Comparison of ENCODE assay signal across 21 mouse cellular contexts in genomic region chr9:63572874-63573273, GRCm38 (mm10). TPM values are rescaled to one million over a fixed set of nuclear protein-coding genes. Genes with fewer than 3 reads are reported as not detected.
DNase-seq lines count a peak whose midpoint lies in the region; ATAC-seq and TF ChIP-seq lines count a peak whose summit lies in the region.
"Had no signal": no experiment of that assay in that cellular context is flagged by ENCODE, and none has a peak within 500 bp of the region (broad histone marks: within the 10 kb centered on the region; RNA-seq: fewer than 3 reads in every experiment).

No protein-coding gene starts in this region.

- no peak overlapping the region for H3K4me2 ChIP-seq in liver, embryonic 11.5 days
- H3K4me2 ChIP-seq: embryonic facial prominence, embryonic 15.5 days; hindbrain, embryonic 12.5 days; liver, embryonic 15.5 days; midbrain, embryonic 15.5 days had no signal

- WGBS in liver, adult 2 months, result 73% methylated on average over 7 of the region's 7 CpGs
- 71% methylated on average over 7 of the region's 7 CpGs for WGBS in liver, embryonic 11.5 days

- H3K4me3 ChIP-seq in gastrocnemius, adult 2 months, result no peak overlapping the region
- H3K4me3 ChIP-seq in liver, adult 2 months (ENCODE audit: insufficient read depth, low read depth, low read length), result no peak overlapping the region
- H3K4me3 ChIP-seq in liver, embryonic 11.5 days (ENCODE audit: low read depth, low read length), result no peak overlapping the region
- H3K4me3 ChIP-seq: embryonic facial prominence, embryonic 15.5 days; forebrain, embryonic 10.5 days; hindbrain, embryonic 12.5 days; liver, embryonic 15.5 days; midbrain, embryonic 15.5 days had no signal

- TF ChIP-seq POLR2A in liver, adult 2 months (IDR thresholded peaks at IDR 0.05; ENCODE audit: extremely low read depth, insufficient read depth, low read length), result no peak

- no peak overlapping the region for H3K27ac ChIP-seq in gastrocnemius, adult 2 months
- no peak overlapping the region for H3K27ac ChIP-seq in liver, adult 2 months (replicated peaks; ENCODE audit: insufficient read depth, low read depth, low read length)
- H3K27ac ChIP-seq in liver, embryonic 11.5 days (ENCODE audit: low read depth, low read length), result no peak overlapping the region
- H3K27ac ChIP-seq: embryonic facial prominence, embryonic 15.5 days; forebrain, embryonic 10.5 days; hindbrain, embryonic 12.5 days; liver, embryonic 15.5 days; midbrain, embryonic 15.5 days had no signal

- no peaks in the 10 kb centered on the region for H3K79me2 ChIP-seq in liver, adult 2 months (ENCODE audit: control insufficient read depth, insufficient read depth, low read length)

- H3K27me3 ChIP-seq in liver, adult 2 months (ENCODE audit: control insufficient read depth, insufficient read depth, low read length), result no peaks in the 10 kb centered on the region
- H3K27me3 ChIP-seq in liver, embryonic 11.5 days (replicated peaks; ENCODE audit: control insufficient read depth, insufficient read depth, low read length), result no peaks in the 10 kb centered on the region
- no peaks in the 10 kb centered on the region for H3K27me3 ChIP-seq in splenic B cell, adult 2 months (ENCODE audit: control insufficient read depth, insufficient read depth, low read length, poor library complexity, severe bottlenecking)
- H3K27me3 ChIP-seq: hindbrain, embryonic 12.5 days; liver, embryonic 15.5 days; midbrain, embryonic 15.5 days had no signal

- no peaks in the 10 kb centered on the region for H3K36me3 ChIP-seq in liver, adult 2 months (ENCODE audit: control insufficient read depth, insufficient read depth, low read length)
- H3K36me3 ChIP-seq in liver, embryonic 11.5 days (ENCODE audit: control insufficient read depth, insufficient read depth, low read length), result no peaks in the 10 kb centered on the region
- H3K36me3 ChIP-seq in splenic B cell, adult 2 months (ENCODE audit: control insufficient read depth, insufficient read depth, low read length, poor library complexity, severe bottlenecking), result no peaks in the 10 kb centered on the region
- H3K36me3 ChIP-seq: embryonic facial prominence, embryonic 15.5 days; forebrain, embryonic 10.5 days; hindbrain, embryonic 12.5 days; liver, embryonic 15.5 days; midbrain, embryonic 15.5 days had no signal

- H3K9ac ChIP-seq in liver, adult 2 months (ENCODE audit: low read depth, low read length), result no peak overlapping the region
- no peak overlapping the region for H3K9ac ChIP-seq in liver, embryonic 11.5 days (ENCODE audit: low read depth, low read length)
- H3K9ac ChIP-seq: embryonic facial prominence, embryonic 15.5 days; hindbrain, embryonic 12.5 days; liver, embryonic 15.5 days; midbrain, embryonic 15.5 days had no signal

- intact Hi-C loops in gastrocnemius, adult 2 months (cut with DNase I), result loop anchor here (1.0 kb wide), 1 partner anchor 271 kb away; no protein-coding TSS in a partner anchor

- ATAC-seq in liver, embryonic 11.5 days (replicated peaks; ENCODE audit: low FRiP score), result no peak
- ATAC-seq: intestine, embryonic 16.5 days; midbrain, embryonic 15.5 days had no signal

- no peaks in the 10 kb centered on the region for H3K4me1 ChIP-seq in liver, adult 2 months (ENCODE audit: control insufficient read depth, insufficient read depth, low read length)
- H3K4me1 ChIP-seq in liver, embryonic 11.5 days (replicated peaks; ENCODE audit: control insufficient read depth, insufficient read depth, low read length), result no peaks in the 10 kb centered on the region

- no peaks in the 10 kb centered on the region for H3K9me3 ChIP-seq in liver, embryonic 11.5 days (ENCODE audit: control insufficient read depth, low read length)
- H3K9me3 ChIP-seq: embryonic facial prominence, embryonic 15.5 days; forebrain, embryonic 10.5 days; hindbrain, embryonic 12.5 days; liver, embryonic 15.5 days; midbrain, embryonic 15.5 days had no signal

- DNase-seq in gastrocnemius, adult 2 months, result no peak
- no peak for DNase-seq in gastrocnemius, adult 18-20 months (ENCODE audit: low spot score)
- peak; percentile 52 for DNase-seq in liver, adult 2 months (ENCODE audit: extremely low read depth, low read depth, low spot score)
- no peak for DNase-seq in liver, embryonic 11.5 days (ENCODE audit: low spot score)
- peak; percentile 60 for DNase-seq in brain, adult 2 months (ENCODE audit: low read depth, low spot score)
- DNase-seq in splenic B cell, adult 2 months (ENCODE audit: low read depth, low spot score), result peak; percentile 23
- no peak for DNase-seq in right cerebral cortex, postnatal 4 days
- DNase-seq: adrenal gland, postnatal 10 days; embryo, embryonic 11 days; gastrocnemius, postnatal 14 days; lung, postnatal 10 days; right cerebral cortex, adult 18-20 months; thymus, postnatal 25 days had no signal

- TF ChIP-seq CTCF in gastrocnemius, adult 2 months (IDR thresholded peaks at IDR 0.05), result peak; percentile 51
- no peak for TF ChIP-seq CTCF in liver, adult 2 months (IDR thresholded peaks at IDR 0.05; ENCODE audit: low read depth, low read length)

RNA-seq across cellular contexts. Expression of gene Iqch, which starts 29.4 kb away (rescaled TPM):
- not detected for total RNA-seq in gastrocnemius, adult 2 months (2021)
- total RNA-seq in gastrocnemius, adult 18-20 months (2021), result not detected
- total RNA-seq in liver, adult 2 months (2014; rRNA removed), result 0.13 and 0.28 TPM in 2 replicates
- polyA plus RNA-seq in liver, adult 2 months (2012; rRNA removed), result 0.02 and 0.06 TPM in 2 replicates
- polyA plus RNA-seq in liver, embryonic 11.5 days (2014; fragmentation: Nextera tagmentation; extraction: Ambion mirVana), result 0.05 TPM in 1 of 2 replicates, not detected in the other
- total RNA-seq: heart, adult 8-10 months; megakaryocyte, adult 5-6 weeks had no signal
- polyA plus RNA-seq: intestine, embryonic 16.5 days; liver, embryonic 15.5 days had no signal

RNA-seq across cellular contexts. Expression of gene Aagab, which starts 29.6 kb away (rescaled TPM):
- total RNA-seq in gastrocnemius, adult 2 months (2021), result 10 to 100 TPM; 11.1 to 12.2 TPM
- 10 to 100 TPM; 12.1 to 14.2 TPM for total RNA-seq in gastrocnemius, adult 18-20 months (2021)
- 14.4 and 14.9 TPM in 2 replicates for total RNA-seq in liver, adult 2 months (2014; rRNA removed)
- 10.6 and 11.9 TPM in 2 replicates for polyA plus RNA-seq in liver, adult 2 months (2012; rRNA removed)
- 27.7 and 32.4 TPM in 2 replicates for polyA plus RNA-seq in liver, embryonic 11.5 days (2014; fragmentation: Nextera tagmentation; extraction: Ambion mirVana)

Comparison
In these comparisons a context has a peak if more than half of its experiments do, and no peak if none do; other contexts are left out.
1. DNase-seq: peak in liver, adult 2 months (single experiment), brain, adult 2 months (single experiment) and splenic B cell, adult 2 months (single experiment); none in gastrocnemius, adult 2 months (single experiment), gastrocnemius, adult 18-20 months (single experiment), liver, embryonic 11.5 days (single experiment) and right cerebral cortex, postnatal 4 days (single experiment).